Comparison of ENCODE assay signal across 32 mouse cellular contexts in the genomic region with DNA sequence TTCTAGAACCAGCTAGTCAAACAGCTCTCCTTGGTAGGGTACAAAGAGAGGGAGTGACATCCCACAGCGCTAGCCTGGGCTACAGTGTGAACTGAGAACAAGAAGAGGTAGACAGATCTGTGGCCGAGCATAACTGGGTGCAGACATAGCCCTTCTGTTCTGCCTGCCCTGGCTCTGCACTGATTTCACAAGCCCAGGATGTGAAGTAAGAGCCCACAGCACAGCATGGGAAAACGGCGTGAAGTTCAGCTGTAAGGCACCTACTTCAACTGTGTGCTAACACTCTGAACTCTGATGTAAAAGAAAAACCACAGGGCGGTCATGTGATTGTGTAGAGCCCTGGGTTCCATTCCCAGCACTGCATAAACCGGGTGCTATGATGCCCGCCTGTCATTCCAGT. TPM values are rescaled to one million over a fixed set of nuclear protein-coding genes. Genes with fewer than 3 reads are reported as not detected.
DNase-seq lines count a peak whose midpoint lies in the region; ATAC-seq and TF ChIP-seq lines count a peak whose summit lies in the region.
"Had no signal": no experiment of that assay in that cellular context is flagged by ENCODE, and none has a peak within 500 bp of the region (broad histone marks: within the 10 kb centered on the region; RNA-seq: fewer than 3 reads in every experiment).

No protein-coding gene starts in this region.

- no peak overlapping the region for H3K9ac ChIP-seq in liver, embryonic 13.5 days
- H3K9ac ChIP-seq: embryonic facial prominence, embryonic 13.5 days; hindbrain, embryonic 15.5 days; lung, embryonic 14.5 days; midbrain, embryonic 12.5 days; neural tube, embryonic 12.5 days had no signal

- no peak for TF ChIP-seq POLR2A in lung, adult 2 months (IDR thresholded peaks at IDR 0.05; ENCODE audit: borderline replicate concordance, extremely low read depth, low read depth, low read length)
- no peak for TF ChIP-seq POLR2A in cerebellum, adult 2 months (IDR thresholded peaks at IDR 0.05; ENCODE audit: borderline replicate concordance, insufficient read depth, low read length)

- peaks cover 50% of the 10 kb centered on the region for H3K36me3 ChIP-seq in liver, embryonic 13.5 days
- H3K36me3 ChIP-seq: hindbrain, embryonic 15.5 days had no signal

- 0 out of 2 replicates have a peak, but pooled peaks cover 8% of the 10 kb centered on the region for H3K27me3 ChIP-seq in liver, embryonic 13.5 days
- no peaks in the 10 kb centered on the region for H3K27me3 ChIP-seq in cerebellum, adult 2 months (ENCODE audit: control insufficient read depth, insufficient read depth, low read length)
- H3K27me3 ChIP-seq: embryonic facial prominence, embryonic 13.5 days; hindbrain, embryonic 15.5 days; megakaryocyte, embryonic 14.5 days; midbrain, embryonic 12.5 days; neural tube, embryonic 12.5 days had no signal

- TF ChIP-seq CTCF in lung, adult 2 months (IDR thresholded peaks at IDR 0.05; ENCODE audit: insufficient read depth, low read length) = no peak
- TF ChIP-seq CTCF in cerebellum, adult 2 months (IDR thresholded peaks at IDR 0.05; ENCODE audit: borderline replicate concordance, insufficient read depth, low read depth, low read length) = no peak

- DNase-seq in liver, embryonic 13.5 days = no peak
- DNase-seq in liver = no peak
- DNase-seq in lung, postnatal 25 days (ENCODE audit: low spot score) = peak; percentile 15
- no peak for DNase-seq in lung, adult 2 months
- no peak for DNase-seq in cerebellum, adult 2 months
- no peak for DNase-seq in layer of hippocampus, adult 9-10 months (ENCODE audit: low spot score)
- DNase-seq: adrenal gland, postnatal 25 days; cerebellum, adult 8-10 months; cerebellum, postnatal 36 days; gastrocnemius, adult 2 months; gastrocnemius, postnatal 36 days; heart, postnatal 14 days; kidney, adult 11 months; kidney, postnatal 14 days; left cerebral cortex, postnatal 4 days; lung, embryonic 14.5 days; right cerebral cortex, postnatal 4 days; thymus, adult 18-20 months; thymus, postnatal 25 days had no signal

- no peaks in the 10 kb centered on the region for H3K9me3 ChIP-seq in liver, embryonic 13.5 days (replicated peaks)
- H3K9me3 ChIP-seq: embryonic facial prominence, embryonic 13.5 days; forebrain, embryonic 10.5 days; hindbrain, embryonic 10.5 days; hindbrain, embryonic 15.5 days; megakaryocyte, embryonic 14.5 days; midbrain, embryonic 12.5 days; neural tube, embryonic 12.5 days had no signal

- 0 out of 2 replicates have a peak, but pooled peaks have one; percentile 18 for ATAC-seq in liver, embryonic 13.5 days (ENCODE audit: low read depth)
- peak; percentile 85 for ATAC-seq in megakaryocyte, adult 5-6 weeks (ENCODE audit: poor library complexity, severe bottlenecking)
- ATAC-seq: CD4-positive, CD25-positive, alpha-beta regulatory T cell, adult 4 months; forebrain, embryonic 16.5 days; inflammation-experienced regulatory T-cells, adult 6 months had no signal

- H3K4me3 ChIP-seq in liver, embryonic 13.5 days (replicated peaks) = no peak overlapping the region
- no peak overlapping the region for H3K4me3 ChIP-seq in lung, adult 2 months (replicated peaks; ENCODE audit: extremely low read depth, low read depth, low read length)
- no peak overlapping the region for H3K4me3 ChIP-seq in cerebellum, adult 2 months (replicated peaks; ENCODE audit: insufficient read depth, low read depth, low read length)
- H3K4me3 ChIP-seq: embryonic facial prominence, embryonic 13.5 days; forebrain, embryonic 10.5 days; gastrocnemius, adult 2 months; hindbrain, embryonic 10.5 days; hindbrain, embryonic 15.5 days; megakaryocyte, embryonic 14.5 days; midbrain, embryonic 12.5 days; myocyte; neural tube, embryonic 12.5 days had no signal

- WGBS in liver, embryonic 13.5 days (ENCODE audit: insufficient replicate concordance) = 65% methylated on average over 7 of the region's 7 CpGs
- WGBS in lung, adult 2 months = 82% methylated on average over 7 of the region's 7 CpGs
- WGBS in cerebellum, adult 2 months = 93% methylated on average over 7 of the region's 7 CpGs

- peaks cover 55% of the 10 kb centered on the region for H3K4me1 ChIP-seq in liver, embryonic 13.5 days (replicated peaks)
- H3K4me1 ChIP-seq in lung, adult 2 months (ENCODE audit: control insufficient read depth, insufficient read depth, low read length) = no peaks in the 10 kb centered on the region
- H3K4me1 ChIP-seq in cerebellum, adult 2 months (ENCODE audit: control insufficient read depth, insufficient read depth, low read length) = no peaks in the 10 kb centered on the region

- H3K4me2 ChIP-seq in liver, embryonic 13.5 days = no peak overlapping the region
- H3K4me2 ChIP-seq: embryonic facial prominence, embryonic 13.5 days; hindbrain, embryonic 15.5 days; lung, embryonic 14.5 days; midbrain, embryonic 12.5 days; neural tube, embryonic 12.5 days had no signal

- no peak overlapping the region for H3K27ac ChIP-seq in liver, embryonic 13.5 days
- no peak overlapping the region for H3K27ac ChIP-seq in cerebellum, adult 2 months (ENCODE audit: insufficient read depth, low read length)
- H3K27ac ChIP-seq: embryonic facial prominence, embryonic 13.5 days; forebrain, embryonic 10.5 days; gastrocnemius, adult 2 months; hindbrain, embryonic 10.5 days; hindbrain, embryonic 15.5 days; midbrain, embryonic 12.5 days; neural tube, embryonic 12.5 days; stomach, postnatal 0 days had no signal

RNA-seq across cellular contexts. Expression of gene Ralb, which starts 29.9 kb away (rescaled TPM):
- polyA plus RNA-seq in liver, embryonic 13.5 days (2015; fragmentation: Nextera tagmentation; extraction: Ambion mirVana) = 43.9 and 47.2 TPM in 2 replicates
- 47.9 and 54.1 TPM in 2 replicates for polyA plus RNA-seq in lung, adult 2 months (2012; rRNA removed)
- total RNA-seq in megakaryocyte, adult 5-6 weeks (2015) = 33.8 and 33.9 TPM in 2 replicates
- total RNA-seq in megakaryocyte, adult 5-6 weeks (2017) = 67.8 and 72.4 TPM in 2 replicates
- 24.5 and 25.1 TPM in 2 replicates for polyA plus RNA-seq in cerebellum, adult 2 months (2012; rRNA removed)

RNA-seq across cellular contexts. Expression of gene Tmem185b, which starts 51.3 kb away (rescaled TPM):
- 9.8 and 10.2 TPM in 2 replicates for polyA plus RNA-seq in liver, embryonic 13.5 days (2015; fragmentation: Nextera tagmentation; extraction: Ambion mirVana)
- polyA plus RNA-seq in lung, adult 2 months (2012; rRNA removed) = 20.6 and 29.5 TPM in 2 replicates
- total RNA-seq in megakaryocyte, adult 5-6 weeks (2015) = 24.9 and 25.0 TPM in 2 replicates
- 14.6 and 19.3 TPM in 2 replicates for total RNA-seq in megakaryocyte, adult 5-6 weeks (2017)
- polyA plus RNA-seq in cerebellum, adult 2 months (2012; rRNA removed) = 13.0 TPM in 2 replicates

RNA-seq across cellular contexts. Expression of gene Inhbb, which starts 52.6 kb away (rescaled TPM):
- 0.05 and 0.09 TPM in 2 replicates for polyA plus RNA-seq in liver, embryonic 13.5 days (2015; fragmentation: Nextera tagmentation; extraction: Ambion mirVana)
- 6.8 and 11.0 TPM in 2 replicates for polyA plus RNA-seq in lung, adult 2 months (2012; rRNA removed)
- total RNA-seq in megakaryocyte, adult 5-6 weeks (2015) = not detected in 2 replicates
- not detected in 2 replicates for total RNA-seq in megakaryocyte, adult 5-6 weeks (2017)
- polyA plus RNA-seq in cerebellum, adult 2 months (2012; rRNA removed) = 5.6 and 6.1 TPM in 2 replicates
- polyA plus RNA-seq: CD4-positive, CD25-positive, alpha-beta regulatory T cell, adult 4 months; inflammation-experienced regulatory T-cells, adult 6 months had no signal
